Mouse (Mus musculus) thymus, postnatal 10 days (tissue): ENCODE measurements around the gene Acrbp.
"Not testable (repeated sequence)": the region's sequence is repeated elsewhere in the genome, so short reads cannot be mapped to it uniquely, and the experiment has no call there.

ENCODE experiments used
- DNase-seq, 2 experiments: peaks; one replicate each; pipeline ENCODE4 v3.0.0; 2021; ENCODE audit warnings: low spot score in 2 of 2

Acrbp gene

DNA sequence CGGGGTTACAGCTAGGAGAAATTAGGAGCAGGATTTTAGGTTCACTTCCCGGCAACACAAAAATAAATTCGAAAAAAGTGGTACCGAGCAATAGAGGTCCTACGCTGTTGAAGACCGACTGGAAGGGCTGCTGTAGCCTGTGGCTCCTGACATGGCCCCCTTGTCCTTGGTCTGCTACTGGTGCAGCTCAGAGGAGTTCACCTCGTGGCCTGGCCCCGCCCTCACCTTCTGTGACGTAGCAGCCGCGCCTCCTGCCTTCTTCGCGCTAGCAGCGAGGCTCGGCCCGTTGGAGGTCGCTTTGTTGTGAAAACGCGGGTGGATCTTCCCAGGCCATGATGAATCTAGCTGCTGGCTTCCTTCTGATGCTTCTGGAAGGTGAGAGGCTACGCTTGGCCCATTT is at the start of gene Acrbp:
Gene Acrbp, plus strand, starts transcription at position 12 of the 400 bp plus-strand sequence.
- no peak for DNase-seq

DNA sequence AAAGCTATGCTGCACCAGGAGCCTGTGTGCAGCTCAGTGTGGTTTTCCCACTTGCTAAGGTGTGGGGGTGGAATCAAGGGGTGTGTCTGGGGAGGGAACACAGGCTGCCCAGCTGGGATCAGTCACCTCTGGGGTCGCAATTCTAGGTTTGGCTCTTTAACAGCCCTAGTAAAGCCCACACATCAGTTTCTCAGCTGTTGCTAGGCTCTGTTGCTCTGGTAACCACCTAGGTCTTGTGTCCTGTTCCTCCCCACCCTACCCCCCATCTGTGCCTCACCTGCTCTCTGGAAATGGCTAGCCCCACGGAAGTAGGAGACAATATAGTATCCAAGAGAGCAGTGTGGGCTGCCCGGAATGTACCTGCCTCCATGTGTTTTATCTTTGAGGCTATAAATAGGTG is 45.8 kb upstream of the Acrbp start:
- DNase-seq = no peak

DNA sequence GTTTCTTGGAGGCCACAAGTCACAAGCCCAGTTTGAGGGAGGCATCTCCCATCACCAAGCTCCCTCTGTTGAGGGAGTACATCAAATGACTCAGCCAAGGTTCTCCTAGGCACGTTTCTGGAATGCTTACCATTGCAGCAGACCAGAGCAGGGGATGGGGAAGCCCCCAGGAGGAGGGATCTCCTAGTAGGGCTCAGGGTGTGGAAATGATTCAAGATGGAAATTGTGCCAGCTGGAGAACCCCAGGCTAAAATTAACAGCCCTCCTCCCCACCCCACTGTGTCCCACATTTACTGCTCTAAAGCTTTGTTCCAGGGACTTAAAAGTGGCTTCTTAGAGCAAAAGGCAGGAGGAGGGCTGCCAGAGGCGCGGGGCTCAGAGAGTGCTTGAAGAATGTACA is 44.4 kb upstream of the Acrbp start:
- DNase-seq = no peak

GRCm38 (mm10) chr6:125008060-125008459 is 41.4 kb upstream of the Acrbp start:
- no peak for DNase-seq

- DNase-seq = peak; percentile 93 to 96
These were observed 40.8 kb upstream of the Acrbp start for GRCm38 (mm10) chr6:125008586-125009128.

- no peak for DNase-seq
These were observed 40.5 kb upstream of the Acrbp start, which contains the start of gene Zfp384 for GRCm38 (mm10) chr6:125009129-125009180. TSS of gene Zfp384 (plus strand) at chr6:125009145.

- DNase-seq = peak; percentile 78 to 84
These were observed 40.1 kb upstream of the Acrbp start for GRCm38 (mm10) chr6:125009181-125010073.

- DNase-seq = no peak
These were observed 31.8 kb upstream of the Acrbp start for GRCm38 (mm10) chr6:125017682-125018081.

DNA sequence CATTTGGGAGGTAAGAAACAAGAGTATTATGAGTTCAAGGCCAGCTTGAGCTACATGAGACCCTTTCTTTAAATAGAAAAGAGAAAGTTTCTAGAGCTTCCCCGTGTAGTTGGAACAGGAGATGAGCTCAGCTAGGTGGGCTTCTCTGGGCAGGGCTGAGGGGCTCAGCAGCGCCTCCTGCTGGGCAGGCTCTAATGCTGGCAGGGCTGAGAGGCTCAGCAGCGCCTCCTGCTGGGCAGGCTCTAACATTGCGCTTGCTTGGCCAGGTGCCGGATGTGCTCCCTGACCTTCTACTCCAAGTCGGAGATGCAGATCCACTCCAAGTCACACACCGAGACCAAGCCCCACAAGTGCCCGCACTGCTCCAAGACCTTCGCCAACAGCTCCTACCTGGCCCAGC is 19.0 kb upstream of the Acrbp start:
- peak; percentile 24 to 81 for DNase-seq

- DNase-seq = no peak
These were observed 17.9 kb upstream of the Acrbp start for GRCm38 (mm10) chr6:125031604-125032003.

GRCm38 (mm10) chr6:125038666-125039065 is 10.8 kb upstream of the Acrbp start:
- DNase-seq = no peak

DNA sequence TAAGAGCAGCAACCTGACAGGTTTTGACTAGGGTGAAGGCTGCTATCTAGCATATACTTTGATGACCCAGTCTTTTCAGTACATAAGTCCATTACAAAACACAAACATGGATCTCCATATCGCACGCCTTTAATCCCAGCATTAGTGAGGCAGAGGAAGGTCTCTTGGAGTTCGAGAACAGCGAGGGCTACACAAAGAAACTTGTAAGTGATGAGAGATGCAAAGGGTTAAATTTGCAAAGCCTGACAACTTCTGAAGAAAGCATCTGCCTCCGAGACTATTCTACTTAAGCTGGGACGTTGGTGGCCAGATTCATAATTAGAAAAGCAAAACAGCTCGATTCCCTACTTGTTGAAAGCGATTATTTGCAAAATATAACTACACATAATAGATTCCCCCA is 10.4 kb upstream of the Acrbp start:
- DNase-seq = peak in 1 of 2 experiments; percentile 8

DNA sequence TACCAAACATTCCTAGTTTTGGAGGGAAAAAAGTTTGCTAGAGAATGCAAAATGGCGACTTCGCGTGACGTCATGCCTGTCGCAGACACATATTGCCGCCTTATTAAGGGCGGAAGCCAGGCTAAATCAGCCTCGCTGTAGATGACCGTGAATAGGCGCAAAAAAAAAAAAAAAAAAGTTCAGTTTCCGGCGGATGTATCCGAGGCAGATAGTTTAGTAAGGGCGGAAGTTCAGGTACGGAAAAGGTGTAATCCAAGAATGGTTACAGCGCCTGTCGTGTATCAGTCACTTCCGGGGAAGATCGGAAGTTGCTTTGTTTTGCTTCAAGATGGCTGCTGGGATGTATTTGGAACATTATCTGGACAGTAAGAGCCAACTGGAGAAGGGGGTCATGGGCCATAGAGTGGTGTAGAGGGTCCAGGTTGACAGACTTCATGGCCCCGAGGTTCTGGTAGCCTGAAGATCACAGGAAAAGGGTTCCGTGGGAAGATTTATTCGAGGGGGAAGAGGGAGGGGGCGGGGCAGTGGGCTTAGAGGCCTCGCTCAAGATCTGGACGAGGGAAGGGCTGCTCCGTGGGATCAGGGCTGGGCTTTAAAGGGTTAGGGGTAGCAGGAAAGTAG is 9.8 kb upstream of the Acrbp start, which contains the start of gene Ing4:
Gene Ing4, plus strand, starts transcription at position 228 of the 621 bp plus-strand sequence.
- peak; percentile 84 to 86 for DNase-seq

DNA sequence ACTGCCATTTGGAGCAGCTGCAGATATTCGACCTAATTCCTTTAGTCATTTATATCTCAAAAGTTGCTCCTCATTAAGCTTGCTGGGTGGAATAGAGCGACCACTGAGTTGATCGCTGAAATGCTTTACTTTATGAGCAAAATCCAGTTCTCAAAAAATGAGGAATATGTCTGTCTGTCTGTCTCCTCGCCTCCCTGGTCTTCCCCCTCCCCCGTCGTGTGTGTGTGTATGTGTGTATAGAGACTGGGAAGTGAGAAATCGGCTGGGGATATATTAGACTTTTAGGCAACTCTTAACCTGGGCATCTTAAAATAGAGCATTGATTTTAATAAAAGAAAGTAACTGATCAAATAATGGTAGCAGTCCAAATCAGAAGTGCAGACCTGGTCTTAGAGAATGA is 9.3 kb upstream of the Acrbp start:
- no peak for DNase-seq

DNA sequence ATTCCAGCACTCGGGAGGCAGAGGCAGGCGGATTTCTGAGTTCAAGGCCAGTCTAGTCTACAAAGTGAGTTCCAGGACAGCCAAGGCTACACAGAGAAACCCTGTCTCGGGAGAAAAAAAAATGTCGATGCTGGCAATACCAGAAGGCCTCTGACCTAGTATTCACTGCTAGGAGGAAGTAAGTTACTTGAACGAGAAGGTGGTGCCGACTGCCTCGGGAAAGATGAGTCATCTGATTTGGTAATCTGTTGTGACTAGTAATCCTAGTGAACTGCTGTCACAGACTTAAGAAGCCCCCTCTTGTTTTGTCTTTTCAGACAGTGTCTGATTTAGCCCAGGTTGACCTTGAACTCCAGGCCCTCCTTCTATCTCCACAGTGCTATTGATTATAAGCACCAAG is 8.4 kb upstream of the Acrbp start:
- DNase-seq = no peak

- no peak for DNase-seq
These were observed 7.4 kb upstream of the Acrbp start for GRCm38 (mm10) chr6:125042081-125042480.

DNA sequence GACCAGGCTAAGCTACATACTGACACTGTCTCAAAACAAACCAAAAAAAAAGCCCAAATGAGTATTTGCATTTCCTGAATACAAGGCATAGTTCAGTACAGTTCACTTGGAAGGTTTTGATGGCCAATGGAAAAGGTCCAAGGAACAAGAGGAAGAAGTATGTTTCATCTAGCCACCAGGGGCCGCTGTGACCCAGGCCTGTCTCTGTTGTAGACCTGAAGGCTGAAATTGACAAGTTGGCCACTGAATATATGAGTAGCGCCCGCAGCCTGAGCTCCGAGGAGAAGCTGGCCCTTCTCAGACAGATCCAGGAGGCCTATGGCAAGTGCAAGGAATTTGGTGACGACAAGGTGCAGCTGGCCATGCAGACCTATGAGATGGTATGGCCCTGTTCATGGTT is 2.8 kb upstream of the Acrbp start:
- peak; percentile 38 to 78 for DNase-seq

DNA sequence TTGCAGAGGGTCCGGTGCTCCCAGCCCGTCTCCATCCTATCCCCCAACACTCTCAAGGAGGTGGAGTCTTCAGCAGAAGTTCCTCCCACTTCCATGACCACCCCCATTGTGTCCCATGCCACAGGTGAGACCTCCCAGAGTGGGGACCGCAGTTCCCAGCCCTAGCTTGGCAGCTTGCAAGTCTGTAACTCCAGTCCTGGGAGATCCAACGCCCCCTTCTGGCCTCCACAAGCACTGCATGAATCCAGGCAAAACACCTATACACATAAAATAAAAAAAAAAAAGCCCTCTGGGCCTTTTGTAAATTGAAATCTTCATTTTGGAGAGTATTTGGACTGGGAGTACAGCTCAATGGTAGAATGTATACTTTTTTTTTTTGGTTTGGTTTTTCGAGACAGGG is 1.7 kb downstream of the Acrbp start:
- DNase-seq = no peak

- DNase-seq = no peak
These were observed 12.0 kb downstream of the Acrbp start for GRCm38 (mm10) chr6:125061493-125061892.

DNA sequence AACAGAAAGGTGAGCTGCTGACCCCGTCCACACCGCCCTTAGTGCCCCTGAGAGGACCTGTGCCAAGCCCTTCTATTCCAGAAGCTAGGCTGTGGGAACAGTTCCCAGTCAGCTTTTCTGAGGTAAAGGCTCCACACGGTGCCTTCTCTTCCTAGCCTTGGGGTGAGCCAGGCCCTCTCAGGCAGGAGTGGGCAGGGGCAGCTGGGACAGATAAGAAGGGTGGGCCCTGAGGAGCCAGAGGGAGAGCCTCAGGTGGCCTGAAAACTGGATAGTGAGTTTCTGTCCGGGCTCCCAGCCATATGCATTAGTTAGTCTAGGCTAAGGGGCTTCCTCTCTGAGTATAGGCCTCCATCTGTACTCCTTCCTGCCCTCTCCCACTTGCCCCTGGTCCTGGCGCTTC is 13.0 kb downstream of the Acrbp start:
- DNase-seq = no peak

GRCm38 (mm10) chr6:125063906-125064305 is 14.4 kb downstream of the Acrbp start:
- no peak for DNase-seq

GRCm38 (mm10) chr6:125065223-125065622 is 15.7 kb downstream of the Acrbp start:
- not testable (repeated sequence) for DNase-seq

- no peak for DNase-seq
These were observed 18.1 kb downstream of the Acrbp start, which contains the start of gene Lpar5 for GRCm38 (mm10) chr6:125067571-125067995. TSS of gene Lpar5 (plus strand) at chr6:125067920.
